Mouse (Mus musculus): ENCODE results near the gene Cyp27a1. TPM values are rescaled to one million over a fixed set of nuclear protein-coding genes. Genes with fewer than 3 reads are reported as not detected.

Gene Cyp27a1
- polyA plus RNA-seq, 1 experiment from 2014 or later, result 17.0 TPM

DNA sequence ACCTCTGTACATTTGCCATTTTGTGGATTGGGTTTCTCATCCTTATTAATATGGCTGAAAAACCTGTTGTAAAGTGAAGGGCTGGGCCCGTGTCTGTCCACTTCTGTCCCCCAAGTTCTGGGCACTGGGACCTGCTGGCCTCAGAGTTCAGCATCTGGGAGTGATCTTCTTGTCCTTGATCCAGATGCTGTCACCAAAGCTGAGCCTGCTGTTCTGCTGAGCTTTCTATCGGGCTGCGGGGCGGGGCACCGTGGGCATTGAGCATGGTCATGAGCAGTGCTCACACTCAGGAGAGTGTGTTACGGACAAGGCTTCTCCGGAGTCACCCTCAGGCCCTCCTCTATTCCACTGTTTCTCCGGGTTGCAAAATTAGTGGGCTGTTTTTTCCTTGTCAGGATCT is 4.7 kb downstream of the Cyp27a1 start:
- 47% methylated on average over 8 of the region's 8 CpGs for WGBS
- ATAC-seq (ENCODE audit: insufficient number of reproducible peaks, low FRiP score, low TSS enrichment, low read depth), result no peak
- H3K36me3 ChIP-seq, result no peaks in the 10 kb centered on the region
- H3K4me1 ChIP-seq, result peaks cover 9% of the 10 kb centered on the region; the same call in 1 of the 2 replicates
- H3K27me3 ChIP-seq, result no peaks in the 10 kb centered on the region
- no peak overlapping the region for H3K9ac ChIP-seq
- no peak overlapping the region for H3K4me2 ChIP-seq (replicated peaks)
- H3K4me3 ChIP-seq (replicated peaks), result no peak overlapping the region
- no peaks in the 10 kb centered on the region for H3K9me3 ChIP-seq (replicated peaks)
- H3K27ac ChIP-seq (replicated peaks), result no peak overlapping the region

DNA sequence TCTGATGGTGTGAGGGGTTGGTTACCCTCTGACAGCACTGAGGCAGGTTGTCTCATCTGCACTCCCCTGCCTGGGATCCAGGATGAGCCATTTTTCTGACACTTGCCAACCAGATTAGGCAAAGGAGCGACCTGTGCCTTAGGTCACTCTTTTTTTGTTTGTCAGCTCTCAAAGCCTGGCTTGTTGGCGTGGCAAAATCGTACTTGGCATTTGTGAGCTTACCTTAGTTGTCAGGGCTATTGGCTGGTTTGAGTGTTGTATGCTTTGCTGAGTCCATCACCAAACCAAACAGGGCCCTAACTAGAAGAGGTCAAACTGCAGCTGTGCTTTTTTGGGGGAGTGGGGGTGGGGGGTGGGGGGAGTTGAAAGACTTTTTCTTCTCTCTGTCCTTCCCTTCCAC is 5.9 kb downstream of the Cyp27a1 start:
- Histone ChIP-seq H3K36me3 (no peaks in the 10 kb centered on the region), H3K27me3 (no peaks in the 10 kb centered on the region), H3K4me3 (replicated peaks) (no peak overlapping the region), H3K9me3 (replicated peaks) (no peaks in the 10 kb centered on the region), H3K4me1 (no peaks in the 10 kb centered on the region), H3K4me2 (replicated peaks) (no peak overlapping the region), H3K27ac (replicated peaks) (no peak overlapping the region), H3K9ac (no peak overlapping the region)
- ATAC-seq (ENCODE audit: insufficient number of reproducible peaks, low FRiP score, low TSS enrichment, low read depth), result no peak
- 68% methylated on average over 3 of the region's 3 CpGs for WGBS

DNA sequence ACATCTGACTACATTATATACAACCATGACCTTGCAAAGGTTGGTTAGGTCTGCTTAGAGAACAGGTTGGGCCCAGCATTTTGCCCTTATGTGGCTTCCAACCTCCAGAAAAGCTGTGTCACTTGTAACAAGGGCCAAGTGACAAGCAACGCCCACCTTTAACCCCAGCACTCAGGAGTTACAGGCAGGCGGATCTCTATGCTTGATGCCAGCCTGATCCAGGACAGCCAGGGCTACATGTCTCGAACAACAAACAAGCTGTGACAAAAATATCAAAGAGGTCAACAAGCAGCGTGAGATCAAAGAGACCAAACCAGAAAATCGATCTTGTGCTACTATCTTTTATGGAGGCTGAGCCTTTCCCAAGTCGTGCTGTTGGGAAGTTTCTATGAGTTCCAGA is 8.3 kb downstream of the Cyp27a1 start:
- Histone ChIP-seq H3K4me1 (no peaks in the 10 kb centered on the region), H3K4me3 (replicated peaks) (no peak overlapping the region), H3K9me3 (replicated peaks) (no peaks in the 10 kb centered on the region), H3K27me3 (no peaks in the 10 kb centered on the region), H3K9ac (no peak overlapping the region), H3K36me3 (no peaks in the 10 kb centered on the region), H3K4me2 (replicated peaks) (no peak overlapping the region), H3K27ac (replicated peaks) (no peak overlapping the region)
- ATAC-seq (ENCODE audit: insufficient number of reproducible peaks, low FRiP score, low TSS enrichment, low read depth), result no peak
- WGBS, result 62% methylated on average over 6 of the region's 6 CpGs

DNA sequence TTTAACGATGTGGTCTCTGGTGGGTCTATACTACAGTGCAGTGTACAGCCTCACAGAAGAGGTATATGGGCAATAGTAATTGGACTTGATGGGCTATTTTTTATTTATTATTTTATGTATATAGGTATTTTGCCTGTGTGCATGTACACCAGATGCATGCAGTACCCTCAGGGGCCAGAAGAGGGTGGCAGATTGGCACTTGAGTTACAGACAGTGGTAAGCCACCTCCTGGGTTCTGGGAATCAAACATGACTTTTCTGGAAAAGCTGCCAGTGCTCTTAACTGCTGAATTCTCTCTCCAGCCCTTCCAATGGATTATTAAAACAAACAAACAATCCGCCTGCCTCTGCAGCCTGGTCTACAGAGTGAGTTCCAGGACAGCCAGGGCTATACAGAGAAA is 10.4 kb downstream of the Cyp27a1 start:
- no peaks in the 10 kb centered on the region for H3K9me3 ChIP-seq (replicated peaks)
- H3K27ac ChIP-seq (replicated peaks), result no peak overlapping the region
- ATAC-seq (ENCODE audit: insufficient number of reproducible peaks, low FRiP score, low TSS enrichment, low read depth), result no peak
- no peaks in the 10 kb centered on the region for H3K4me1 ChIP-seq
- no peaks in the 10 kb centered on the region for H3K36me3 ChIP-seq
- H3K27me3 ChIP-seq, result no peaks in the 10 kb centered on the region
- no peak overlapping the region for H3K4me3 ChIP-seq (replicated peaks)
- WGBS, result 76% methylated on average over 2 of the region's 2 CpGs
- no peak overlapping the region for H3K4me2 ChIP-seq (replicated peaks)
- no peak overlapping the region for H3K9ac ChIP-seq

DNA sequence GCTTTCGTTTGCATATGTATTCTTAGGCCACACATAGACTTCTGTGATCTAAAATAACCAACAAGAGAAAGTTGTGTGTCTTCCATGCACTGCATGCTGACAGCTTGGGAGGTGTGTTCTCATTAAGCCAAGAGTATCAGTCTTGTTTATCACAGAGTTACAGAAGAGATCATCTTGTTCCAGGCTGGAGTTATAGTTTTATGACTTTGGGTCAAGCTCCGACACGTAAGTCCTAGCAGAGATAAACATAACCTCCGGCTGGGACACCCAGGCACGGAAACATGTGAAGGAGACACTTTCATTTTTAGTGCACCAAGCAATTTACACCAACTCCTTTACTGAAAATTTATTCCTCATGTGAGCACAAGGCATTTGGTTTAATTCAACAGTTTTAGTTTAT is 12.7 kb downstream of the Cyp27a1 start:
- Histone ChIP-seq H3K9me3 (replicated peaks) (no peaks in the 10 kb centered on the region), H3K4me1 (no peaks in the 10 kb centered on the region), H3K4me3 (replicated peaks) (no peak overlapping the region), H3K27me3 (no peaks in the 10 kb centered on the region), H3K4me2 (replicated peaks) (no peak overlapping the region), H3K36me3 (no peaks in the 10 kb centered on the region), H3K27ac (replicated peaks) (no peak overlapping the region), H3K9ac (no peak overlapping the region)
- ATAC-seq (ENCODE audit: insufficient number of reproducible peaks, low FRiP score, low TSS enrichment, low read depth), result no peak
- WGBS, result 71% methylated on average over 5 of the region's 5 CpGs

DNA sequence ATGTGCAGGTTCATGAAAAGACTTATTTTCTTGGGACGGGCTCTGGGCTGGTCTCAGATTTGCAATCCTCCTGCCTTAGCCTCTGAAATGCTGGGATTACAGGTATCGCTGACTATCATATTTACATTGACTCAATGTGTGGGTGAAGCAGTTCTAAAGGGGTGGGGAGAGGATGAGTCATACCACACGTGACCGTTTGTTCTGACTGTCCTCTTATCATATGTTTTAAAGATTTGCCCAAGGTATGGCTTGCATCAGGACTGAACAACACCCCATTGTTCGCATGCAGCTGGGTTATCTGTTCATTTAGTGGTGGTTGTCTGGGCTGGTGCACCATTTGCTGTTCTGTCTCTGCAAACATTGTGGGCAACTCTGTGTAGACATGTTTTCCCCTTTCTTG is 13.3 kb downstream of the Cyp27a1 start:
- H3K4me1 ChIP-seq, result no peaks in the 10 kb centered on the region
- no peak overlapping the region for H3K9ac ChIP-seq
- WGBS, result 56% methylated on average over 5 of the region's 5 CpGs
- no peak overlapping the region for H3K4me3 ChIP-seq (replicated peaks)
- no peaks in the 10 kb centered on the region for H3K9me3 ChIP-seq (replicated peaks)
- H3K27me3 ChIP-seq, result no peaks in the 10 kb centered on the region
- H3K36me3 ChIP-seq, result no peaks in the 10 kb centered on the region
- no peak overlapping the region for H3K4me2 ChIP-seq (replicated peaks)
- no peak overlapping the region for H3K27ac ChIP-seq (replicated peaks)
- no peak for ATAC-seq (ENCODE audit: insufficient number of reproducible peaks, low FRiP score, low TSS enrichment, low read depth)

DNA sequence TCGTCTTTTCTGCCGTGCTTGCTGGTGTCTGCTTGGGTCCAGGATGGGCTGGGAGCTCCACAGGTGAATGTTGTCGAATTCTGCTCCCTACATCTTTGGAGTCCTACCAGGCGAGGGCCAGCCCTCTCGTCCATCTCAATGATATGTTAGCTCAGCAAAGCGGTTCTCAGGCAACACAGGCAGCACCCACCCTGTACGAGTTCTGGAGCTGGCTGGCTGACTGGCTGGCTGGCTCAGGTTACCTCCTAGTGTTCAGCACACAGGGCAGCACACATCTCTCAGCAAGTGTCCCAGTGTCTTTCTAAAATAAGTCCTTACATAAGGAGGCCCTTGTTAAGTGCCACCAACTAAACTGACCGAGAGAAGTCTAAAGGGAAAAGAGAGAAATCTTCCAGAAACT is 15.1 kb downstream of the Cyp27a1 start:
- no peak overlapping the region for H3K27ac ChIP-seq (replicated peaks)
- no peaks in the 10 kb centered on the region for H3K9me3 ChIP-seq (replicated peaks)
- no peak overlapping the region for H3K9ac ChIP-seq
- no peaks in the 10 kb centered on the region for H3K36me3 ChIP-seq
- H3K4me3 ChIP-seq (replicated peaks), result no peak overlapping the region
- H3K4me2 ChIP-seq (replicated peaks), result no peak overlapping the region
- H3K27me3 ChIP-seq, result no peaks in the 10 kb centered on the region
- H3K4me1 ChIP-seq, result no peaks in the 10 kb centered on the region
- WGBS, result 65% methylated on average over 8 of the region's 8 CpGs
- ATAC-seq (ENCODE audit: insufficient number of reproducible peaks, low FRiP score, low TSS enrichment, low read depth), result no peak

DNA sequence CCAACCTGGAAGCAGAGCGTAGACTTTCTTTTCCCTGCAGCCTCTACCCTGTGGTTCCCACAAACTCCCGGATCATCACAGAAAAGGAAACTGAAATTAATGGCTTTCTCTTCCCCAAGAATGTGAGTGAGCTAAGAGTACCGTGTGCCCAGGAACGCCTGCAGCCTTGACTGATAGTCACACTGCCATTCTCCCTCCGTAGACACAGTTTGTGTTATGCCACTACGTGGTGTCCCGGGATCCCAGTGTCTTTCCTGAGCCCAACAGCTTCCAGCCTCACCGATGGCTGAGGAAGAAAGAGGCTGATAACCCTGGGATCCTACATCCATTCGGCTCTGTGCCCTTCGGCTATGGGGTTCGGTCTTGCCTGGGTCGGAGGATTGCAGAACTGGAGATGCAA is 23.6 kb downstream of the Cyp27a1 start:
- Histone ChIP-seq H3K9me3 (replicated peaks) (no peaks in the 10 kb centered on the region), H3K36me3 (no peaks in the 10 kb centered on the region), H3K4me3 (replicated peaks) (no peak overlapping the region), H3K4me2 (replicated peaks) (no peak overlapping the region), H3K27me3 (no peaks in the 10 kb centered on the region), H3K27ac (replicated peaks) (no peak overlapping the region), H3K9ac (no peak overlapping the region), H3K4me1 (no peaks in the 10 kb centered on the region)
- ATAC-seq (ENCODE audit: insufficient number of reproducible peaks, low FRiP score, low TSS enrichment, low read depth), result no peak
- WGBS, result 88% methylated on average over 12 of the region's 12 CpGs

DNA sequence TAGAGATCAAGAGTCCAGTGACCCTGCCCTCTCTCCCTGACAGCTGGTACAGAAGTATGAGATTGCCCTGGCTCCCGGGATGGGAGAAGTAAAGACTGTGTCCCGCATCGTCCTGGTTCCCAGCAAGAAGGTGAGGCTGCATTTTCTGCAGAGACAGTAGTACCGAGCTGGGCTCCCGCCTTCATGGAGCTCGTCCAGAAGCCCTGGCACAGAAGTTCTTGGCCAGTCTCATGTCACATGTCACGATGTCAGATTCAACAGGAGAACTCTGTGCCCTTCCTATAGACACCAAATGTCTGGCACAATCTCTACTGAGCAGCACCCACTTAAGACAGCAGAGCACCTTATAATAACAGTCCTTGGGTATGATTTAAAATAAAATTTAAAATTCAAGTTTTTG is 24.1 kb downstream of the Cyp27a1 start:
- ATAC-seq (ENCODE audit: insufficient number of reproducible peaks, low FRiP score, low TSS enrichment, low read depth), result no peak
- no peak overlapping the region for H3K4me3 ChIP-seq (replicated peaks)
- 81% methylated on average over 7 of the region's 7 CpGs for WGBS
- H3K27me3 ChIP-seq, result no peaks in the 10 kb centered on the region
- no peak overlapping the region for H3K27ac ChIP-seq (replicated peaks)
- H3K9me3 ChIP-seq (replicated peaks), result no peaks in the 10 kb centered on the region
- no peaks in the 10 kb centered on the region for H3K36me3 ChIP-seq
- no peaks in the 10 kb centered on the region for H3K4me1 ChIP-seq
- no peak overlapping the region for H3K4me2 ChIP-seq (replicated peaks)
- no peak overlapping the region for H3K9ac ChIP-seq

DNA sequence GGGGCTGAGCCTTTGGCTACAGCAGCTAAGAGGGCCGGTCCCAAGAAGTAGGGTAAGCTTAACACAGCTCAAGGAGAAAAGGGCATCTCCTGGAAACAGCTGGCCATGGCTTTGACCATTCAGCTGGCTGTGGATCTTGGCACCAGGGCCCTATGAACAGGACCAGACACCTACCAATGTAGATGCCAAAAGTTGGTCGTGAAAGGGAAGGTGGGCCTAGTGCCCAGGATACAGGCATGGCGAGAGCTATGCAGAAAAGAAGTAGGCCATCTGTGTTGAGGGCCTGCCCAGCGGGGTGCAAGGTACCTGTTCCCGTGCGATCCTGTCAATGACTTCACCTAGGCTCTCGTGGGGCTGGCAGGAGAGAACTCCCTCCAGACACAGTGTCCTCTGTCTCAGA is 27.5 kb downstream of the Cyp27a1 start:
- no peak overlapping the region for H3K4me2 ChIP-seq (replicated peaks)
- no peak for ATAC-seq (ENCODE audit: insufficient number of reproducible peaks, low FRiP score, low TSS enrichment, low read depth)
- no peaks in the 10 kb centered on the region for H3K27me3 ChIP-seq
- H3K27ac ChIP-seq (replicated peaks), result no peak overlapping the region
- H3K4me1 ChIP-seq, result no peaks in the 10 kb centered on the region
- H3K4me3 ChIP-seq (replicated peaks), result no peak overlapping the region
- no peak overlapping the region for H3K9ac ChIP-seq
- WGBS, result 79% methylated on average over 7 of the region's 7 CpGs
- no peaks in the 10 kb centered on the region for H3K36me3 ChIP-seq
- H3K9me3 ChIP-seq (replicated peaks), result no peaks in the 10 kb centered on the region

DNA sequence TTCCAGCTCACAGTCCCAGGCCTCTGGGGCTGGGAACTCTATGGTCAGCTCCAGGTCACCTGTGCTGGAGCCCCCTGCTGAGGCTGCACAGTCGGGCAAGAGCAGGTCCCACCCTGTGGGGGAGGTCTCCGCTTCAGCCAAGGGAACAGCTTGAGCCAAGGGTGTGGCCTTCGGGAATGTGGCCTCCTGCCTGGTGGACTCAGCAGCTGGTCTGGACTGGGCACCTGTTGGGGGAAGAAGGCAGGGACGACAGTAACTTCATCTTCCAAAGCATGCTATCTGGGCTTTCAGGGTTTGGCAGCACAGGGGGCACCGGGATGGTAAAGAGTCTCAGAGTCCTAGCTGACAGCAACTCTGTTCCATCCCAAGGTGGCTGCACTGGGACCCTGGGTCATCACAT is 34.0 kb downstream of the Cyp27a1 start:
- H3K4me1 ChIP-seq, result peaks cover 17% of the 10 kb centered on the region
- H3K27ac ChIP-seq (replicated peaks), result no peak overlapping the region
- H3K4me2 ChIP-seq (replicated peaks), result no peak overlapping the region
- no peaks in the 10 kb centered on the region for H3K9me3 ChIP-seq (replicated peaks)
- H3K9ac ChIP-seq, result no peak overlapping the region
- peaks cover 10% of the 10 kb centered on the region; the same call in 1 of the 2 replicates for H3K27me3 ChIP-seq
- WGBS, result 65% methylated on average over 5 of the region's 5 CpGs
- 0 out of 2 replicates have a peak, but pooled peaks have one; percentile 32 for ATAC-seq (ENCODE audit: insufficient number of reproducible peaks, low FRiP score, low TSS enrichment, low read depth)
- no peaks in the 10 kb centered on the region for H3K36me3 ChIP-seq
- H3K4me3 ChIP-seq (replicated peaks), result no peak overlapping the region

DNA sequence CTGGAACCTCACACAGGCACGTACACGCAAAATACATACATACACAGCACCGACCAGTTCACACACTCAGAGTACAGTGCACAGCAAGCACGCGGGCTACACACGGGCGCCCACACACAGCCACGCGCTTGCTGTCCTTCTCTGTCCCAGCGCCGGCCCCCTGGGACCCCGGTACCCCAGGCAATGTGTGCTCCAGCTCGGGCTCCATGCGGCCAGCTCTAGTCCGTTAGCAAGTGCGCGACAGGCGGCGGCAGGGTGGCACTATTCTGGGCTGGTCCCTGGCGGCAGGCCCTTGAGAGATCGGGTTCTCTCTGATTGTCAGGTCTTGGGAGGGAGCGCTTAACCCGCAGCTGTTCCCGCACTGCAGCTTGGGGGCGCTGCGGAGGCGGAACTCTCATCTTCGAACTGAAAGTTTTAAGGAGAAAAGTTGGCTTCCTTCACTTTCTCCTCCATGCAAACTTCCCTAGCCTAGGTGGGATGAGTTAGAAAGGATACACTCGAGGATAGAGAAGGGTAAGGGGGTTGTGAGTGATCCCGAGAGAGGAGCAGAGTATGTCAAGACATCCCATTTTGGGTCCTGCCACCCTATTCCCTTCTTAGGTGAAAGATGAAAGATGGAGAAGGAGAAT is 35.4 kb downstream of the Cyp27a1 start, which contains the start of gene Prkag3:
Gene Prkag3, minus strand, starts transcription at position 579 of the 629 bp plus-strand sequence.
- peak; percentile 67; the same call in 1 of the 2 replicates for ATAC-seq (ENCODE audit: insufficient number of reproducible peaks, low FRiP score, low TSS enrichment, low read depth)
- WGBS, result 8% methylated on average over 30 of the region's 30 CpGs
- peak within 1 kb of the TSS; percentile 54 for H3K4me2 ChIP-seq (replicated peaks)
- H3K4me3 ChIP-seq (replicated peaks), result peak within 1 kb of the TSS; percentile 30
- H3K9ac ChIP-seq, result no peak within 1 kb of the TSS
- H3K27ac ChIP-seq (replicated peaks), result no peak within 1 kb of the TSS; the same call in 1 of the 2 replicates
- peaks cover 10% of the 10 kb centered on the region; the same call in 1 of the 2 replicates for H3K27me3 ChIP-seq
- no peaks in the 10 kb centered on the region for H3K9me3 ChIP-seq (replicated peaks)
- peaks cover 17% of the 10 kb centered on the region for H3K4me1 ChIP-seq
- no peaks in the 10 kb centered on the region for H3K36me3 ChIP-seq
